Mouse (Mus musculus) limb, embryonic 12.5 days (tissue): ENCODE measurements at regions not wholly inside any gene's neighbourhood (a gene's known extent, or its start where the extent isn't known, plus 50 kb on each side); places are given as distances from the start of the nearest gene placed in this dataset.

ENCODE experiments used
- ATAC-seq: fragments of 200-750 bp; cut with Nextera tagmentation; 2 replicates; pipeline ENCODE4 v1.8.0; 2017; ENCODE audit warnings: low read depth, moderate TSS enrichment; ENCODE audit not compliant: insufficient number of reproducible peaks, insufficient read depth, low FRiP score, low TSS enrichment
- H3K27ac ChIP-seq: fragments of 300-500 bp; sonication (generic); 2 replicates; pipeline ENCODE4 v1.5.1; 2016; ENCODE audit warnings: mild to moderate bottlenecking, moderate library complexity
- H3K27me3 ChIP-seq: fragments of 300-500 bp; sonication (generic); 2 replicates; pipeline ENCODE4 v1.6.1; 2016; ENCODE audit warnings: mild to moderate bottlenecking, moderate library complexity
- H3K36me3 ChIP-seq: fragments of 300-500 bp; sonication (generic); 2 replicates; pipeline ENCODE4 v1.6.1; 2016; ENCODE audit warnings: mild to moderate bottlenecking, moderate library complexity
- H3K4me1 ChIP-seq: fragments of 300-500 bp; sonication (generic); replicated peaks from 2 replicates; pipeline ENCODE4 v1.6.1; 2016
- H3K4me2 ChIP-seq: fragments of 300-500 bp; sonication (generic); 2 replicates; pipeline ENCODE4 v1.6.1; 2016; ENCODE audit warnings: mild to moderate bottlenecking, moderate library complexity
- H3K4me3 ChIP-seq: fragments of 300-500 bp; sonication (generic); replicated peaks from 2 replicates; pipeline ENCODE4 v1.5.1; 2016; ENCODE audit warnings: mild to moderate bottlenecking
- H3K9ac ChIP-seq: fragments of 300-500 bp; sonication (generic); replicated peaks from 2 replicates; pipeline ENCODE4 v1.6.1; 2016; ENCODE audit warnings: mild to moderate bottlenecking, moderate library complexity
- H3K9me3 ChIP-seq: fragments of 300-500 bp; sonication (generic); 2 replicates; pipeline ENCODE4 v1.6.1; 2016; ENCODE audit warnings: mild to moderate bottlenecking, moderate library complexity
- WGBS: fragments of 180-500 bp; shearing (Covaris S2); methylation state at CpG from one replicate; pipeline ENCODE4 v1.1.7; 2016; 5-methylcytosine and 5-hydroxymethylcytosine counted together

- H3K4me1 ChIP-seq: no peaks in the 10 kb centered on the region
- no peak overlapping the region for H3K4me3 ChIP-seq
- H3K9ac ChIP-seq: no peak overlapping the region
- H3K36me3 ChIP-seq: no peaks in the 10 kb centered on the region
- no peaks in the 10 kb centered on the region for H3K9me3 ChIP-seq
- ATAC-seq: no peak
- WGBS: 56% methylated on average over 3 of the region's 3 CpGs
- no peak overlapping the region for H3K4me2 ChIP-seq
- H3K27me3 ChIP-seq: no peaks in the 10 kb centered on the region
- H3K27ac ChIP-seq: no peak overlapping the region
Observed at GRCm38 (mm10) chr3:148443012-148443411, 547.3 kb downstream of the Adgrl2 start.

DNA sequence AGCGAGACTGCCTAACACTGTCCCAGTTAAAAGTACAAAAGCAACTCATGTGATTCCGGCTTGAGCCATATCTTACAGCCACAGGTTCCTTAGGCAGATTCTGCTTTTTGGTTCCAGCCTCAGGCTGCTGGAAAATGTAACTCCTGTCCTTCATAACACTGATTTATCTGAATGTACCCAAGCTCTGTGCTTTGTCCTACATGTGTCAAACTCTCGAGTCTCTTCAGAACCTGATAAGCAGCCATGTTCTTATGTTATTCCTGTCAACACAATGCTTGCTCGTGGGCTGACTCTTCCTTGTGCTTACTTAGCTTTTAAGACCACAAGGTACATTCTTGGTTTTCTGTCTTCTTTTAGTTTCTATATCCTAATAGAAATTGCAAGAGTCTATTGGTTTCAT lies 556.3 kb downstream of the Adgrl2 start:
- Histone ChIP-seq H3K9me3 (no peaks in the 10 kb centered on the region), H3K4me1 (no peaks in the 10 kb centered on the region), H3K27me3 (no peaks in the 10 kb centered on the region), H3K36me3 (no peaks in the 10 kb centered on the region), H3K27ac (no peak overlapping the region), H3K4me3 (no peak overlapping the region), H3K4me2 (no peak overlapping the region), H3K9ac (no peak overlapping the region)
- 82% methylated on average over 4 of the region's 4 CpGs for WGBS
- no peak for ATAC-seq

DNA sequence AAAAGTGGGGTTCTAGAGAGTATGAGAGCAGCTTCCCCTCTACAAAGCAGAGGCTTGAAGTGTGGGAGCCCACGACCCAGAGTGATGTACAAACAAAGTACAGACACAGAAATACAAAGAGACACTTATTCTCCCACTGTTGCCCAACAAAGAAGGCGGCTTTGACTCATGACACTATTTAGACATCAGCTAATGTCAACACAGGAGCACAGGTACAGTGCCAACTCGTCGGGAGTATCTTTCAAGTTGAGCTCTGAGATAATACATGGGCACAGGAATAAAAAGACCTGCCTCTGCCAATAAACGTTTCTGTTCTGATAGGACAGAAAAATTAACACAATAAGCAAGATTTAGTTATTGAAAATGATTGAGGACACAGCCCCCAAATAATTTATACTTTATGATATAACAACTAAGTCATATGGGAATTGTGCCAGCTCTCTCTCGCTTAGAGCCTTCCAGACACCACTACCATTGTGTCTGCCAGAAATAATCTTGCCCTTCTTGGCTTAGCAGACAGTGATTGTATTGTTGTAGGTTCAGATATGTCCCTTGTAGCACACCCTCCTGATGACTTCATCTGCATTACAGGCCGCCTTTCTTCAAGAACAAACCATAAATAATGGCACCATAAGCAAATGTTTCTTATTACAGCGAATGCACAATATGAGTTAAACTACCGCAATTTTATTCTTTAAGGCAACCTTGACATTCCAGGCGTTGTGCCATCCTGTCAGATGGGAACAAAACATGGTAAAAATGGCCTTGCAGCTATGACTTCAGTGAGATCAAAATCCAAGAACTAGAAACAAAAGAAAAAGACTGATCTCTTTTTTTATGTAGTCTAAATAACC lies 561.1 kb downstream of the Adgrl2 start:
- no peak overlapping the region for H3K4me2 ChIP-seq
- WGBS: 81% methylated on average over 10 of the region's 10 CpGs
- peaks cover 34% of the 10 kb centered on the region for H3K27me3 ChIP-seq
- H3K9me3 ChIP-seq: no peaks in the 10 kb centered on the region
- H3K27ac ChIP-seq: no peak overlapping the region
- no peak overlapping the region for H3K4me3 ChIP-seq
- no peak overlapping the region for H3K9ac ChIP-seq
- no peaks in the 10 kb centered on the region for H3K4me1 ChIP-seq
- no peaks in the 10 kb centered on the region for H3K36me3 ChIP-seq
- no peak for ATAC-seq

GRCm38 (mm10) chr3:148424089-148424488 lies 566.3 kb downstream of the Adgrl2 start:
- WGBS: 93% methylated on average over 4 of the region's 4 CpGs
- no peak for ATAC-seq
- Histone ChIP-seq H3K4me1 (no peaks in the 10 kb centered on the region), H3K4me3 (no peak overlapping the region), H3K36me3 (no peaks in the 10 kb centered on the region), H3K27me3 (peaks cover 43% of the 10 kb centered on the region), H3K9ac (no peak overlapping the region), H3K9me3 (no peaks in the 10 kb centered on the region), H3K4me2 (no peak overlapping the region), H3K27ac (no peak overlapping the region)

DNA sequence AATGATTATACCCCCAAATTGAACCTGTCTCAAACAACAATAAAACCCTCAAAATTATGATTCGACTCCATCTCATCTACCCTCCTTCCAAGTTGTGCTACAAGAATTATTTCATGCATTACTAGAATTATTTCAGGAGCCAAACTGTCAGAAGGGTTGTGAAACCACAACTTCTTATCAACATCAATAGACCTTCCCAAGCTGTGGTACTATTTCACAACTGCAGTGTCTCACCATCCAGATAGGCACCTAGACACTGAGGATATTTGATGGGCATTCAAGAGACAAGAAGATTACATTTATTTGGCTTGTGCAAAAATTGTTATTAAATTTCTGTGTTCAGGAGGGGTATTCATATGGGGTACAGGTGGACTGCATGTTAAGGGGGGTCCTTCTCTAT lies 567.0 kb downstream of the Adgrl2 start:
- Histone ChIP-seq H3K4me3 (no peak overlapping the region), H3K9me3 (no peaks in the 10 kb centered on the region), H3K4me1 (no peaks in the 10 kb centered on the region), H3K9ac (no peak overlapping the region), H3K36me3 (no peaks in the 10 kb centered on the region), H3K27me3 (peaks cover 40% of the 10 kb centered on the region), H3K27ac (no peak overlapping the region), H3K4me2 (no peak overlapping the region)
- ATAC-seq: no peak
- WGBS: 89% methylated on average over 1 of the region's 1 CpGs

- no peaks in the 10 kb centered on the region for H3K36me3 ChIP-seq
- peaks cover 6% of the 10 kb centered on the region for H3K4me1 ChIP-seq
- H3K4me2 ChIP-seq: no peak overlapping the region
- no peak overlapping the region for H3K4me3 ChIP-seq
- 38% methylated on average over 3 of the region's 3 CpGs for WGBS
- H3K27ac ChIP-seq: no peak overlapping the region
- no peak for ATAC-seq
- H3K9ac ChIP-seq: no peak overlapping the region
- H3K27me3 ChIP-seq: peaks cover 40% of the 10 kb centered on the region
- no peaks in the 10 kb centered on the region for H3K9me3 ChIP-seq
Observed at GRCm38 (mm10) chr3:148422720-148423119, 567.6 kb downstream of the Adgrl2 start.

DNA sequence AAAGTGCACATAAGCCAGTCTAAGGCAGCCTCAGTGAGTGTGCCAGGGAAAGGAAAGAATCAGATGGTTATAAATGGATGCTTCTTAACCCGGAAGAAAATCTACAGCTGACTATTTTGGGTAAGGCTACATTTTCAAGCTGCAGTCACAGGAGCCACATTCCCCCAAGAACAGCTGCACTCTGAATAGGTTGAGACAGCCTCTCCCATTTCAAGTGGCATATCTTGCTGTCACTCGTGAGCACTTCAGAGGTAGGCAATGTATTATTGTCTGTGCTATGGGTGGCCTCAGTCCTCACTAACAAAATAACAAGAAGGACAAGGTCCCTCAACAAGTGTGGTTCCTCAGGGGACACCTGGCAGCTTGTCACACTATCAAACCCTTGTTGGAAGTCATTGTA lies 568.1 kb downstream of the Adgrl2 start:
- Histone ChIP-seq H3K4me1 (peaks cover 9% of the 10 kb centered on the region), H3K4me2 (no peak overlapping the region), H3K27ac (no peak overlapping the region), H3K9ac (no peak overlapping the region), H3K9me3 (no peaks in the 10 kb centered on the region), H3K36me3 (no peaks in the 10 kb centered on the region), H3K4me3 (no peak overlapping the region), H3K27me3 (peaks cover 36% of the 10 kb centered on the region)
- no peak for ATAC-seq
- 63% methylated on average over 2 of the region's 2 CpGs for WGBS

- peaks cover 15% of the 10 kb centered on the region for H3K4me1 ChIP-seq
- ATAC-seq: no peak
- no peaks in the 10 kb centered on the region for H3K9me3 ChIP-seq
- H3K4me2 ChIP-seq: no peak overlapping the region
- H3K9ac ChIP-seq: no peak overlapping the region
- H3K27ac ChIP-seq: no peak overlapping the region
- no peak overlapping the region for H3K4me3 ChIP-seq
- peaks cover 17% of the 10 kb centered on the region for H3K27me3 ChIP-seq
- H3K36me3 ChIP-seq: no peaks in the 10 kb centered on the region
- 91% methylated on average over 5 of the region's 5 CpGs for WGBS
Observed at GRCm38 (mm10) chr3:148420303-148420702, 570.1 kb downstream of the Adgrl2 start.

- no peak for ATAC-seq
- H3K9me3 ChIP-seq: no peaks in the 10 kb centered on the region
- H3K36me3 ChIP-seq: no peaks in the 10 kb centered on the region
- no peak overlapping the region for H3K4me2 ChIP-seq
- H3K4me3 ChIP-seq: no peak overlapping the region
- no peak overlapping the region for H3K9ac ChIP-seq
- 82% methylated on average over 2 of the region's 2 CpGs for WGBS
- H3K27me3 ChIP-seq: peaks cover 10% of the 10 kb centered on the region
- no peak overlapping the region for H3K27ac ChIP-seq
- H3K4me1 ChIP-seq: peaks cover 15% of the 10 kb centered on the region
Observed at GRCm38 (mm10) chr3:148419462-148420074, 570.8 kb downstream of the Adgrl2 start.

DNA sequence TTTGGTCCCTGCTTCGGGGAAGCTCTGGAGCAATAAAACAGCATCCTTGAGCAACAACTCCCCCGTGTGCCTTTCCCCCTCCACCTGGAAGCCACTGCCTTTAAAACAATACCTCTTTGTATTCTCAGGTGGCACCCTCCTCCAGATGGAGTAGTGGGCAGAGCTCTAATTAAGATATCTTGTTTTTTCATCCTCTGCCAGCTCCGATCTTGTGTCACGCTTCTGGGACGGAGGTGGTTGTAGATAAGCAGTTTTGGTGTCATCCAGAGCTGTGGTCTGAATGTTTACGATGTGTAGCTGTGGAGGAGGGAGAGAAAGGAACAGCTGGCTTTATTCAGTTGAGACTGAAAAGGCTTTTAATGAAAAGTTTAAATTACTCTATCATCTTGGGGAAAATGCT lies 572.3 kb downstream of the Adgrl2 start:
- H3K9ac ChIP-seq: no peak overlapping the region
- no peak for ATAC-seq
- no peaks in the 10 kb centered on the region for H3K9me3 ChIP-seq
- H3K4me3 ChIP-seq: no peak overlapping the region
- no peak overlapping the region for H3K27ac ChIP-seq
- peak overlapping the region; percentile 34; the same call in 1 of the 2 replicates for H3K4me2 ChIP-seq
- 7% methylated on average over 6 of the region's 6 CpGs for WGBS
- peaks cover 15% of the 10 kb centered on the region for H3K4me1 ChIP-seq
- peaks cover 10% of the 10 kb centered on the region for H3K27me3 ChIP-seq
- no peaks in the 10 kb centered on the region for H3K36me3 ChIP-seq

DNA sequence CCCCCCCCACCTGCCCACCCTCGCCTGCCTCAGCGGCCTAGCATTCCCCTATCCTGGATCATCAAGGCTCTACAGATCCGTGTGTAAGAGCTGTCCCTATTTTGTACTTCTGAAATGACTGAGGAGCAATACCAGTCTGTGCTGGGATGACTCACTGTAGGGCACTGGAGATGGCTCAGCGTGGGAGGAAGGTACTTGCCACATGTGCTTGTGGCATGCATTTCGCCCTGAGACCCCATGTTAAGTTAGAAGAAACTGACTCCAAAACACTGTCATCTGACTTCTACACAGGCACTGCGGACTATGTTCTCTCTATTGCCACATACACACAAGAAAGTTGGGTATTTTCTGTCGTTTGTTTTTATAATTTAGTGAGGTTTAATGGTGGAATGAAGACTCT lies 574.9 kb downstream of the Adgrl2 start:
- Histone ChIP-seq H3K36me3 (no peaks in the 10 kb centered on the region), H3K4me3 (no peak overlapping the region), H3K4me2 (no peak overlapping the region), H3K4me1 (peaks cover 20% of the 10 kb centered on the region), H3K27ac (no peak overlapping the region), H3K9ac (no peak overlapping the region), H3K9me3 (no peaks in the 10 kb centered on the region), H3K27me3 (peaks cover 4% of the 10 kb centered on the region; the same call in 1 of the 2 replicates)
- 83% methylated on average over 7 of the region's 7 CpGs for whole genome bisulfite sequencing
- ATAC-seq: no peak
